Mouse (Mus musculus): ENCODE measurements around the gene Ash1l. TPM values are rescaled to one million over a fixed set of nuclear protein-coding genes. Genes with fewer than 3 reads are reported as not detected.

Gene Ash1l
- total RNA-seq, 2 experiments from 2014 or later, result 96.1 to 96.9 TPM

DNA sequence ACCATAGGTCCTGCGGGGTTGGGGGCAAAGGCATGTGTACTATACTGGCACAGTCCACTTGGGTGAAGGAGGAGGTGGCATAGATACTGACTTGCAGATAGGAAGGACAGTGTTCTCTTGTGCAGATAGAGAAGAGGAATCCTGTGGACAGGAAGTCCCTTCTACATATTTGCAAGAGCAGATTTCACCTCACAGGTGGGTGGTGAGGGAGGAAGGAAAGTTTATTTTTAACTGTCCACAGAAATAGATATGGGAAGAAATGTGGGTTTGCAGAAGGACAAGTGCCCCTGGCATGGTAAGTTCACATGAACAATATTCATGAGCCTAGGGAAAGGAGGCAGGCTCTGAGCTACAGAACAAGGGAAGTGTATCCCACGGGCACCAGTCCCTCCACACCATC, 133.7 kb downstream of the Ash1l start:
- peak overlapping the region; percentile 62 for H3K27ac ChIP-seq
- DNase-seq (ENCODE audit: extremely low spot score in 1 of 2, low spot score in 2 of 2), result no peak
- TF ChIP-seq CTCF (IDR thresholded peaks at IDR 0.05), result no peak
- no peak overlapping the region for H3K4me3 ChIP-seq
- intact Hi-C loops (cut with DNase I), result no loop called here

- H3K27ac ChIP-seq, result peak overlapping the region; percentile 62
- intact Hi-C loops (cut with DNase I), result no loop called here
Measured at GRCm38 (mm10) chr3:89084654-89085190, 134.3 kb downstream of the Ash1l start.

DNA sequence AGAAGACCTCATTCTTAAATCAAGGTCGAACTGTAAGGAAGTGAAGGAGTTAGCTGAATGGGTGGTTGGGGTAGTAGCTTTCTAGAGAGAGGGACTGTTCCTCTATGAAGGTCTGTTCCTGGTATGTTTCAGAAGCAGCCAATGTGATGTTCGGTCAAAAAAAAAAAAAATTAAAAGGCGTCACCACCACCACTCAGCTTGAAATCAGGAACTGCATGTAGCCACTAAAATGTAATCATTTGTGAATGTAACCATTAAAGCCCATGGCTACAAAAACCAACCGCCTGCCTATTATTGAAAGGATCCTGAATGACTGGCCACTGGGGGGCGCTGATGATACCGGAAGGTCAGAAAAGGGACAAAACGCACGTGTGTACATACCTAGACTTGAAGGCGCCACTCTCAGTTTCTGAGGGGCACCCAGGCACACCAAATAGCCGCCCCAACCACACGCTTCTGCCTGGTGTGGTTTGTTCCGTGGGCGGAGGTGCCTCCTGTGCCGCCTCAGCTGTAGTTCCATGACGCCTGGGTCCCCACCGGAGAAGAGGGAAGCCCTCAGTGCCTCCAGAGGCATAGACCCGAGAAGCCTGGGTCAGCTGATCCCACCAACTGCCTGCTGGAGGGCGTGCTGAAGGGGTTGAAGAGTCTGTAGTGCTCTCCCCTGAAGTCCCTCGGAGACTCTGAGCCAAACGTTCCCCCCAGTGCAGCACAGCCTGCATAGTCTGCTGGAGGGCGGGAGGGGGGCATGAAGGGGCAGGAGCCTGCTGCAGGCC, 137.1 kb downstream of the Ash1l start:
- Histone ChIP-seq H3K4me3 (no peak overlapping the region), H3K27ac (0 out of 2 replicates have a peak overlapping the region, but pooled peaks have one; percentile 30)
- intact Hi-C loops (cut with DNase I), result no loop called here
- peak; percentile 83 for TF ChIP-seq CTCF (IDR thresholded peaks at IDR 0.05)
- DNase-seq (ENCODE audit: extremely low spot score in 1 of 2, low spot score in 2 of 2), result peak; percentile 74

More at GRCm38 (mm10) chr3:89084654-89085190, 134.3 kb downstream of the Ash1l start:
- no peak overlapping the region for H3K4me3 ChIP-seq
- no peak for DNase-seq (ENCODE audit: extremely low spot score in 1 of 2, low spot score in 2 of 2)
- TF ChIP-seq CTCF (IDR thresholded peaks at IDR 0.05), result no peak

- TF ChIP-seq CTCF (IDR thresholded peaks at IDR 0.05), result no peak
- intact Hi-C loops (cut with DNase I), result no loop called here
- Histone ChIP-seq H3K4me3 (peak overlapping the region; percentile 86), H3K27ac (no peak overlapping the region)
- no peak for DNase-seq (ENCODE audit: extremely low spot score in 1 of 2, low spot score in 2 of 2)
Measured at GRCm38 (mm10) chr3:89088974-89089373, 138.6 kb downstream of the Ash1l start.

- TF ChIP-seq CTCF (IDR thresholded peaks at IDR 0.05), result no peak
- Histone ChIP-seq H3K4me3 (peak overlapping the region; percentile 86), H3K27ac (peak overlapping the region; percentile 96)
- intact Hi-C loops (cut with DNase I), result loop anchor here (2.0 kb wide), 1 partner anchor 75 kb away; the partner anchor contains the start of gene Clk2
- peak; percentile 82 to 83 for DNase-seq (ENCODE audit: extremely low spot score in 1 of 2, low spot score in 2 of 2)
Measured at GRCm38 (mm10) chr3:89089882-89090591, 139.6 kb downstream of the Ash1l start.

GRCm38 (mm10) chr3:89090694-89091655, 140.6 kb downstream of the Ash1l start:
- peak; percentile 93 for TF ChIP-seq CTCF (IDR thresholded peaks at IDR 0.05)
- Histone ChIP-seq H3K27ac (peak overlapping the region; percentile 96), H3K4me3 (peak overlapping the region; percentile 86)
- DNase-seq (ENCODE audit: extremely low spot score in 1 of 2, low spot score in 2 of 2), result peak; percentile 84 to 90
- intact Hi-C loops (cut with DNase I), result loop anchor here (2.0 kb wide), 1 partner anchor 74 kb away; the partner anchor contains the start of gene Clk2

GRCm38 (mm10) chr3:89091811-89092508, 141.5 kb downstream of the Ash1l start:
- intact Hi-C loops (cut with DNase I), result loop anchor here (2.0 kb wide), 2 partner anchors 73 to 123 kb away; partner anchors contain the start of genes Clk2 and Thbs3
- Histone ChIP-seq H3K27ac (peak overlapping the region; percentile 96), H3K4me3 (peak overlapping the region; percentile 86)
- no peak for TF ChIP-seq CTCF (IDR thresholded peaks at IDR 0.05)
- no peak for DNase-seq (ENCODE audit: extremely low spot score in 1 of 2, low spot score in 2 of 2)

- H3K27ac ChIP-seq, result peak overlapping the region; percentile 96
- DNase-seq (ENCODE audit: extremely low spot score in 1 of 2, low spot score in 2 of 2), result peak in 1 of 2 experiments; percentile 42
- peak overlapping the region; percentile 86 for H3K4me3 ChIP-seq
- intact Hi-C loops (cut with DNase I), result loop anchor here (2.0 kb wide), 1 partner anchor 122 kb away; the partner anchor contains the start of gene Thbs3
- no peak for TF ChIP-seq CTCF (IDR thresholded peaks at IDR 0.05)
Measured at GRCm38 (mm10) chr3:89092509-89093090, 142.2 kb downstream of the Ash1l start.

DNA sequence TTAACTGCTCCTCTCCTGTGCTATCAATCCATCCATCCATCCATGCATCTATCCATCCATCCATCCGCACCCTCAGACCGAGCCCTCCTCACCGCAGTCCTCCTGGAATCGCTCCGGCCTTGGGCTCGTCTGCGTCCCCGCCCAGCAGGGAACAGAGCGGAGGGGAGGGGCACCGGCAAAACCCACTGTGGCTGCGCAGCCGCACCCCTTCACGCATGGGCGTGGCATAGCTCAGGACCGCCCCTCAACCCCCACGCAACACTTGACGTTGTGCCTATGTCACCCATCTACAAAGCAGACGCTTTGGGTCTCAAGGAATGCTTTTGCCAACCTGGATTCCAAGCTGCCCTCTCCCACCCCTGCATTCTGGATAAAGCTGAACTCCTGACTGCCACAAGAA, 142.8 kb downstream of the Ash1l start, which contains the start of gene Rusc1:
Gene Rusc1 (minus strand): TSS at position 137 of the 400 bp plus-strand sequence.
- DNase-seq (ENCODE audit: extremely low spot score in 1 of 2, low spot score in 2 of 2), result peak; percentile 91 to 95
- no peak for TF ChIP-seq CTCF (IDR thresholded peaks at IDR 0.05)
- H3K27ac ChIP-seq, result peak within 1 kb of the TSS; percentile 96
- intact Hi-C loops (cut with DNase I), result loop anchor here (2.0 kb wide), 1 partner anchor 122 kb away; the partner anchor contains the start of gene Thbs3
- peak within 1 kb of the TSS; percentile 86 for H3K4me3 ChIP-seq

DNA sequence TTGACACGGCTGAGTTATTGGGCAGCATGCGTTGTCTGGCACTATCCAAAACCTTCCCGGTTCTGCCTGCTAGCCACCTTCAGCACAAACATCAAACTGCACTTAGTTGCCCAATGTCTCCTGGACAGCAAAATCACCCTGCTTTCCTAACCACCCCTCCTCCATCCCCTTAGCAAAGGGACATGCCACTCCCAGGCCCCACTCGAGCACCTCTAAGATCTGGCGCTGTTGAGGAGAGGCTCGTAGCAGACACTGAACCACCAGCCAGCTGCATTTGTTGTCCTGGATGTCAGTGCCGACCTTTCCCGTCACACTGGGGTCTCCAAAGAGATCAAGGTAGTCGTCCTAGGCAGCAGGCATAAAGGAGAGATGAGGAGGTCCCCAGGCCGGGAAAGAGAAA, 143.6 kb downstream of the Ash1l start:
- intact Hi-C loops (cut with DNase I), result no loop called here
- DNase-seq (ENCODE audit: extremely low spot score in 1 of 2, low spot score in 2 of 2), result no peak
- no peak overlapping the region for H3K4me3 ChIP-seq
- no peak overlapping the region for H3K27ac ChIP-seq
- no peak for TF ChIP-seq CTCF (IDR thresholded peaks at IDR 0.05)

Measured in left cerebral cortex, adult 2 months (tissue).